Mouse (Mus musculus) limb, embryonic 13.5 days (tissue): ENCODE measurements around the gene Ogfod1. TPM values are rescaled to one million over a fixed set of nuclear protein-coding genes. Genes with fewer than 3 reads are reported as not detected.

ENCODE experiments used
- polyA plus RNA-seq: library from polyadenylated mRNA; unstranded; fragments of >200 nt; fragmentation: Nextera tagmentation; extraction: Ambion mirVana; gene quantifications from 2 replicates; pipeline ENCODE4 v1.2.1, GENCODE M21; 2015

The Ogfod1 gene
- polyA plus RNA-seq, 1 experiment from 2014 or later, result 16.7 TPM

Other genes starting within 250 kb of the Ogfod1 start
- 2.8 and 4.3 TPM in 2 replicates for gene Gnao1, start 227.2 kb upstream of the Ogfod1 start, polyA plus RNA-seq
- 41.9 TPM in 2 replicates for gene Amfr, start 24.4 kb upstream of the Ogfod1 start, polyA plus RNA-seq
- gene Nudt21, start 167 bp upstream of the Ogfod1 start, polyA plus RNA-seq, result 118 and 122 TPM in 2 replicates
- gene Bbs2, start 61.7 kb downstream of the Ogfod1 start, polyA plus RNA-seq, result 11.8 and 15.2 TPM in 2 replicates
- gene Mt4, start 100.0 kb downstream of the Ogfod1 start, polyA plus RNA-seq, result not detected in 2 replicates
- gene Mt3, start 115.4 kb downstream of the Ogfod1 start, polyA plus RNA-seq, result 0.99 and 1.2 TPM in 2 replicates
- 28.0 and 31.7 TPM in 2 replicates for gene Mt2, start 135.5 kb downstream of the Ogfod1 start, polyA plus RNA-seq
- gene Mt1, start 141.9 kb downstream of the Ogfod1 start, polyA plus RNA-seq, result 77.3 and 102 TPM in 2 replicates
- gene Nup93, start 177.4 kb downstream of the Ogfod1 start, polyA plus RNA-seq, result 93.7 and 99.2 TPM in 2 replicates